Mouse (Mus musculus) inflammation-experienced regulatory T-cells, adult 6 months (primary cell): ENCODE data around the gene Rpl38. TPM values are rescaled to one million over a fixed set of nuclear protein-coding genes. Genes with fewer than 3 reads are reported as not detected.

ENCODE experiments used
- ATAC-seq: one replicate; pipeline ENCODE4 v1.8.0; 2017
- polyA plus RNA-seq, 3 experiments: library from polyadenylated mRNA; unstranded; fragments of 100-300 nt; shearing (Covaris generic); gene quantifications; one replicate each; pipeline ENCODE4 v1.2.1; 2017

The Rpl38 gene
- polyA plus RNA-seq, 3 experiments from 2014 or later = 884 to 1,360 (median 1,230) TPM

GRCm38 (mm10) chr11:114711393-114711792, 43.1 kb downstream of the Rpl38 start:
- ATAC-seq = no peak

- ATAC-seq = no peak
Observed at GRCm38 (mm10) chr11:114711861-114712260, 43.5 kb downstream of the Rpl38 start.

GRCm38 (mm10) chr11:114714526-114714925, 46.2 kb downstream of the Rpl38 start:
- no peak for ATAC-seq

- no peak for ATAC-seq
Observed at GRCm38 (mm10) chr11:114715531-114715930, 47.2 kb downstream of the Rpl38 start.

GRCm38 (mm10) chr11:114720535-114720934, 52.2 kb downstream of the Rpl38 start:
- ATAC-seq = no peak

Other genes starting within 250 kb of the Rpl38 start
- 1 to 10 TPM; 2.4 to 3.6 (median 3.4) TPM for gene Ttyh2, start 6.9 kb downstream of the Rpl38 start, polyA plus RNA-seq
- gene Dnaic2, start 58.9 kb downstream of the Rpl38 start, polyA plus RNA-seq = not detected
- under 1 TPM in 1 of 3 experiments, not detected in 2; 0.33 TPM for gene Kif19a, start 96.9 kb downstream of the Rpl38 start, polyA plus RNA-seq
- gene Btbd17, start 127.4 kb downstream of the Rpl38 start, polyA plus RNA-seq = not detected
- gene Gpr142, start 130.4 kb downstream of the Rpl38 start, polyA plus RNA-seq = not detected
- gene Gprc5c, start 182.6 kb downstream of the Rpl38 start, polyA plus RNA-seq = not detected
- gene Cd300a, start 221.5 kb downstream of the Rpl38 start, polyA plus RNA-seq = under 1 TPM; 0.12 to 0.75 (median 0.27) TPM